Mouse (Mus musculus): Measurements from ENCODE around the gene Gtf2ird2.

Gene Gtf2ird2

DNA sequence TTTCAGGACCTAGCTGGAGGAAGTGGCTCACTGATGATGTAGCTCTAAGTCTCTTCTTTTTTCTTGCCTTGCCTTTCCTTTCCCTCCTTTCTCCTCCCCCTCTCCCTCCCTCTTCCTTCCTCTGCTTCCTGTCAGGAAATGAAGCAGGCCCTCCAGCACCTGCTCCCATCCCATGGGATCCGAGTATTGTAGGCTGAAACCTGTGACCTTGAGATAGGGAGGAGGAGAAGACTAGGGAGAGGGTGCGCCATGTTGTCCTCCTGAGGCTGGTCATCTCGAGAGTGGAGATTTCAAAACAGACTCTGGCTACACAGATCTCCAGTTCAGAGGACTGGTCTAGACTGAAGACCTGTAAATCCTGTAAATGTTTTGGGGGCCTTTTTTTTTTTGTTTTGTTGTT is 1.6 kb upstream of the Gtf2ird2 start:
- CTCF ChIA-PET = interaction anchor here (0.7 kb wide), 2 partner anchors 41 to 157 kb away, joined by 4 to 5 read pairs; no protein-coding TSS in a partner anchor

DNA sequence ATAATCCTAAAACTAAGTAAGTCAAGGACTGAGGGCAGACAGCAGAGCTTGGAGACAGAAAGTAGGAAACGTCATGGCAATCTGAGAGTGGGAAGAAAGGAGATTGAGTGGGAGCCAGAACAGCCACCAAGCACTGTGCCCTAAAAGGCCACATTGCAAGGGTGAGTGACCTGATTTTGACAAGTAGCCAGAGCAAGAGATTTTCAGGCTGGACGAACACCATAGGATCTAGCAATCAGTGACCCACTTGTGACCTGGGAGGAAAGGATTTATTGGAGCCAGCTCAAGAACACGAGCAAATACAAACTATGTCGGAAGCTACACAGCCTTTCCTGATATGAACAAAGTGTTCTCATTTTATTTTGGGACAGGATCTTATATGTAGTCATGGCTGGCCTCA is 1.1 kb upstream of the Gtf2ird2 start:
- CTCF ChIA-PET = no interaction called here

GRCm38 (mm10) chr5:134183162-134183561 is 657 bp upstream of the Gtf2ird2 start:
- CTCF ChIA-PET = no interaction called here

- CTCF ChIA-PET = interaction anchor here (0.6 kb wide), 1 partner anchor 10 kb away, joined by 3 read pairs; no protein-coding TSS in a partner anchor
Observed at GRCm38 (mm10) chr5:134186059-134186458, 2.2 kb downstream of the Gtf2ird2 start.

DNA sequence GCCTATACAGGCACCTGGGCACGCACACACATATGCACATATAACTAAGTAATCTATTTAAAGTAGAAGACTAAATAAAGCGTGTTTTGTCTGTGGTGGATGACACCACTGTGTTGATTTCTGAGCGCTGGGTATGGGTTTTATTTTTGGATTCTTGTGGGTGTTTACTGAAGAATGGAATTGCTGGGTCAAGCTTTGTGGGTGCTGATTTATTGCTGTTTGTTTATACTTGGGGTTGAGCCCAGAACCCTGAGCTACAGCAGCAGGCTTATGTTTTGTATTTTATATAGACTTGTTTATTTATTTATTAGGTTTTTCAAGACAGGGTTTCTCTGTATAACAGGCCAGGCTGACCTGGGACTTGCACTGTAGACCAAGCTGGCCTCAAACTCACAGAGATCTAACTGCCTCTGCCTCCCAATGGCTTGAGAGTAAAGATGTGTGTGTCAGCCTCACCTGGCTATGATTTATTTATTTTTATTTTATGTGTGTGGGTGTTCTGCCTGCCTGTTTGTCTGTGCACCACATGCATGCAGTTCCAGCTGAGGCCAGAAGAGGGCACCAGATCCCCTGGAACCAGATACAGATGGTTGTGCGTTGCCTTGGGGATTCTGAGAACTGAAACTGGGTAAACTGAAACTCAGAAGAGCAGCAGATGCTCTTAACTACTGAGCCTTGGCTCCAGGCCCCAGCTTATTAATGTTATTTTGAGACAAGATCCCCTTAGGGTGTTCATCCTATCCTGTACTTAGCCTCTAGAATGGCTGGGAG is 3.3 kb downstream of the Gtf2ird2 start:
- CTCF ChIA-PET = no interaction called here

GRCm38 (mm10) chr5:134188571-134188970 is 4.8 kb downstream of the Gtf2ird2 start:
- CTCF ChIA-PET = interaction anchor here (0.7 kb wide), 2 partner anchors 34 to 56 kb away, joined by 4 to 6 read pairs; no protein-coding TSS in a partner anchor

DNA sequence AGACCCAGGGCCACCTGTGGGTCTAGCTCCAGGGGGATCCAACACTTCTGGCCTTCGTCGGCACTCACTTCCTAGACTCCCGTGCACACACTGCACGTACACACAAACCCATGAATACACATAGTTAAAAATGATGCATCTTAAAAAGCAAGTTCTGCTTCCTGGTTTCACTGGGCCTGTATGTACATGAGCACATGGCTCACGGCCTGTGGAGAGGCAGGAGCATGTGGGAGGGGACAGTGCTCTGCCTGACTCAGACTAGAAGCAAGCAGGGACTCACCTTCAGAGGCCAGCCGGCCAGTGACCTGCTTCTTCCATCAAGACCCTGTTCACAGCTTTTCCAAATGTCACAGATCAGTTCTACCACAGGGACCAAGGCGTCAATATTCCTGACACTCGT is 9.8 kb downstream of the Gtf2ird2 start:
- CTCF ChIA-PET = no interaction called here

- CTCF ChIA-PET = no interaction called here
Observed at GRCm38 (mm10) chr5:134206721-134207120, 22.9 kb downstream of the Gtf2ird2 start.

DNA sequence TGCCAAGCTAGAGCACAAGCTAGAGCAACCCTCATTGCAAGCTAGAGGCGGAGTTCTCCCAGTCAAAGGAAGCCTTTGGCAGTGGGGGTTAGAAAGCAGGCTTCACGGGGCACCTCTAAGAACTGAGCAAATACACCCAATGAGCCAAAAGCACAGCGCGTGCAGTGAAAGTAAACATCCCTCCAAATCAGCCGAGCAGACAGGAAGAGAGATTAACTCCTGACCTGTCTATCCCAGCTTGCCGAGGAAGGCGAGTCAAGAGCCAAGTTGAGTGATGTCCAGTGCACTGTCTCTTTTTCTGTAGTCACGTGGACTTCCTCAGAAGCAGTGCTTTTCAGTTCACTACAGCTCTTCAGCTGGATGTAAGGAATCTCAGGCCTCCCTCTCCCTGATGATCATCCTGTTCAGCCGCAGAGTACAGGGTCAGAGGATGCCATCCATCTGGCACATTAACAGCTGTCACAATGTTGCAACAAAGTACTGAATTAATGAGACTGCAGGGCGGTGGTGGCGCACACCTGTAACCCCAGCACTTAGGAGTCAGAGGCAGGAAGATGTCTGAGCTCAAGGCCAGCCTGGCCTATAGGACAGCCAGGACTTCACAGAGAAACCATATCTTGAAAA is 26.2 kb downstream of the Gtf2ird2 start:
- CTCF ChIA-PET = no interaction called here

GRCm38 (mm10) chr5:134214021-134214806 is 30.4 kb downstream of the Gtf2ird2 start:
- CTCF ChIA-PET = interaction anchor here (0.6 kb wide), 1 partner anchor 9 kb away, joined by 3 read pairs; no protein-coding TSS in a partner anchor

- CTCF ChIA-PET = interaction anchor here (1.2 kb wide), 1 partner anchor 13 kb away, joined by 3 read pairs; no protein-coding TSS in a partner anchor
Observed at GRCm38 (mm10) chr5:134217900-134218299, 34.1 kb downstream of the Gtf2ird2 start.

- CTCF ChIA-PET = no interaction called here
Observed at GRCm38 (mm10) chr5:134221278-134221677, 37.5 kb downstream of the Gtf2ird2 start.

GRCm38 (mm10) chr5:134221708-134222150 is 37.9 kb downstream of the Gtf2ird2 start:
- CTCF ChIA-PET = no interaction called here

- CTCF ChIA-PET = interaction anchor here (1.5 kb wide), 1 partner anchor 11 kb away, joined by 6 read pairs; no protein-coding TSS in a partner anchor
Observed at GRCm38 (mm10) chr5:134225110-134225901, 41.5 kb downstream of the Gtf2ird2 start.

- CTCF ChIA-PET = interaction anchor here (0.7 kb wide), 1 partner anchor 22 kb away, joined by 3 read pairs; no protein-coding TSS in a partner anchor
Observed at GRCm38 (mm10) chr5:134226946-134227345, 43.1 kb downstream of the Gtf2ird2 start.

DNA sequence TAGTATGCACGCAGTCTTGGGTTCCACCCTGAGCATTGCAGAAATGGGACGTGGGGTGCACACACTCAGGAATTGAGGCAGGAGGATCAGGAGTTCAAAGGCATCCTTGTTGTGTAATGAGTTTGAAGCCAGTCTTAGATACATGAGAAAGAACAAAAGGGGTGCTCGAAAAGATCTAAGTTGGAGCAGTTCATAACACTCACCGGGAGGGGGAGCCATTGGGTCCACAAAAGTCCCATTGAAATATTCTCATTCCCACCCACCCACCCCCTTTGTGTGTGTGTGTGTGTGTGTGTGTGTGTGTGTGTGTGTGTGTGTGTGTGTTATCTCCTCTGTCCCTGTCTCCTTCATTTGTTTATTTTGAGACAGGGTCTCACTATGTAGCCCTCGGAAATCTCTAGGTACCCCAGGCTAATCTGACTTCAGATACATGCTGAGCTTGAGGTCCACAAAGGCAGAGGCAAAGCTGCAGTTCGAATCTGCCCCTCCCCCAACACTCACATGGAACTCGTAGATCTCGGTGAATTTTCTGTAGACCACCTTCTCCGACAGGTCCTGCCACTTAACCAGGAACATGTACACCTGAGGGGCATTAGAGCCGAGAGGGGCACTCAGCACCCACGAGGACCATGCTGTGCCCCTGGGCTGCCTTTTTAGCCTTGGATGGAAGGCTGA is 43.9 kb downstream of the Gtf2ird2 start:
- CTCF ChIA-PET = interaction anchor here (1.0 kb wide), 2 partner anchors 9 to 17 kb away, joined by 3 to 5 read pairs; no protein-coding TSS in a partner anchor

DNA sequence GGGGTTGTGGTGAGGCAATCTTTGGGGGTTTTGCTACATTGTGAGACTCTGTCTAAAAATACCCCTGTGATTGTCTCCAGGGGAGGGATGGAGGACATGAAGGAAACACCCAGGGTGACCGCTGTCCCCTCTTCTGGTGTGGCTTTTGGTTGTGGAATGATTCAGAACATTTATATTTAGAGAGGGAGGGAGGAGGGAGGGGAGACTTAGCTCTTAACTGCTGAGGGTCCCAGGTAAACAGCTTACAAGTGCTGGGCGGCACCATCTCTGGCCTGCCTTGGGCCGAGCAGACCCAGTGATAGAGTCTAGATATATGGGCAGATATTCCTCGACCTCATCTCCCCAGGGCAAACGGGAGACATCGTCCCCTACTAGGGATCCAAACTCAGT is 44.4 kb downstream of the Gtf2ird2 start:
- CTCF ChIA-PET = interaction anchor here (0.7 to 1.0 kb wide), 3 partner anchors 9 to 133 kb away, joined by 3 to 5 read pairs (median 3); no protein-coding TSS in a partner anchor

- CTCF ChIA-PET = no interaction called here
Observed at GRCm38 (mm10) chr5:134229391-134229790, 45.6 kb downstream of the Gtf2ird2 start, which contains the start of gene Ncf1. Ncf1 (minus strand) TSS chr5:134229625.

DNA sequence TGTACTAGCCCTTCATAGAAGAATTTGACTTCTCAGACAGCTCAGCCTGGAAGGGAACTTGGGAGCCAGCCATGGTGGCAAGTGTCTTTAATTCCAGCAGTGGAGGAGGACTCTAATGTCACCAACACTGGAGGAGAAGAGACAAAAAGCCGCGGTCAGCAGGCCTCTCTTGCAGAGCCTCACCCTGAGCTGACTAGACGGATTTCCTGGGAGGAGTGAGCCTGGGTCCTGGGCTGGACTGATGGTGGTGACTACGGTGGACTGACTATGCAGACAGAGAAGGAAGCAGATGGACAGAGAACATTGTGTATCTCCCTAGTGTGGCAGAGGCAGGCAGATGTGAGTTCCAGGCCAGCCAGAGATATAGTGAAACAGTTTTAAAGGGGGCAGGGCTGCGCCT is 47.6 kb downstream of the Gtf2ird2 start:
- CTCF ChIA-PET = no interaction called here

DNA sequence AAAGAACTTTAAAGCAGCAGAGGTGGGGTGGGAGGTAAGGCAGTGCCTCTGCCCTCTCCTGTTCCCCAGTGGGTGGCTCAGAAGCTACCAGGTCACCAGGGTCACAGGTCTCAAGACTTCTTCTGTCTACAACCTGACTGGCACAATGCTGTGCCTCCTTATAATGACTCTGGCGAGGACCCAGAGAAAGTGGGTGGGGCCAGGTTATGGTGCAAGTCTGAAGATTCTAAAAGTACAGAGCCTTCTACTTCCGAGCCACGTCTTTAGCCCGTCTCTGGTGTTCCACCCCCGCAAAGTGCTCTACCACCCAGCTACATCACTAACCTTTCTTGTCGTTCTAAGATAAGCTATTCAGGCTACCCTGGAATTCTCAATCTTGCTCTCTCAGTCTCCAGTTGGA is 48.3 kb downstream of the Gtf2ird2 start:
- CTCF ChIA-PET = no interaction called here
